Mouse (Mus musculus) urinary bladder, postnatal 25 days (tissue): Measurements from ENCODE around the gene Plod3.
"Not testable (repeated sequence)": the region's sequence is repeated elsewhere in the genome, so short reads cannot be mapped to it uniquely, and the experiment has no call there.

Experiments
- DNase-seq: peaks from one replicate; pipeline ENCODE4 v3.0.0; 2022; ENCODE audit warnings: low spot score

Plod3 gene

GRCm38 (mm10) chr5:136986695-136987137 is at the start of gene Plod3:
TSS of gene Plod3 (plus strand) at chr5:136987019.
- peak; percentile 93 for DNase-seq

GRCm38 (mm10) chr5:136937621-136938020 is 49.2 kb upstream of the Plod3 start:
- no peak for DNase-seq

GRCm38 (mm10) chr5:136939284-136939683 is 47.5 kb upstream of the Plod3 start:
- no peak for DNase-seq

- DNase-seq: not testable (repeated sequence)
Measured at GRCm38 (mm10) chr5:136940029-136940428, 46.8 kb upstream of the Plod3 start.

GRCm38 (mm10) chr5:136940845-136941560 is 45.8 kb upstream of the Plod3 start:
- DNase-seq: no peak

- DNase-seq: no peak
Measured at GRCm38 (mm10) chr5:136942781-136943180, 44.0 kb upstream of the Plod3 start.

- DNase-seq: no peak
Measured at GRCm38 (mm10) chr5:136943382-136943781, 43.4 kb upstream of the Plod3 start.

GRCm38 (mm10) chr5:136945084-136945483 is 41.7 kb upstream of the Plod3 start:
- no peak for DNase-seq

GRCm38 (mm10) chr5:136947874-136948273 is 38.9 kb upstream of the Plod3 start:
- DNase-seq: no peak

GRCm38 (mm10) chr5:136949551-136950336 is 37.1 kb upstream of the Plod3 start:
- not testable (repeated sequence) for DNase-seq

- no peak for DNase-seq
Measured at GRCm38 (mm10) chr5:136950521-136950920, 36.3 kb upstream of the Plod3 start.

GRCm38 (mm10) chr5:136952153-136952552 is 34.7 kb upstream of the Plod3 start:
- DNase-seq: no peak

GRCm38 (mm10) chr5:136953015-136953414 is 33.8 kb upstream of the Plod3 start, which contains the start of gene Fis1:
TSS of gene Fis1 (plus strand) at chr5:136953275.
- peak; percentile 91 for DNase-seq

- peak; percentile 34 for DNase-seq
Measured at GRCm38 (mm10) chr5:136953440-136953951, 33.3 kb upstream of the Plod3 start.

- DNase-seq: no peak
Measured at GRCm38 (mm10) chr5:136955622-136956021, 31.2 kb upstream of the Plod3 start.

GRCm38 (mm10) chr5:136957250-136957649 is 29.6 kb upstream of the Plod3 start:
- DNase-seq: no peak

- no peak for DNase-seq
Measured at GRCm38 (mm10) chr5:136958991-136959605, 27.7 kb upstream of the Plod3 start.

- no peak for DNase-seq
Measured at GRCm38 (mm10) chr5:136960053-136960452, 26.8 kb upstream of the Plod3 start.

- no peak for DNase-seq
Measured at GRCm38 (mm10) chr5:136961334-136961982, 25.4 kb upstream of the Plod3 start.

GRCm38 (mm10) chr5:136961983-136962461 is 24.8 kb upstream of the Plod3 start:
- DNase-seq: peak; percentile 77

- DNase-seq: peak; percentile 72
Measured at GRCm38 (mm10) chr5:136962501-136962900, 24.3 kb upstream of the Plod3 start.
